Mouse (Mus musculus) forebrain, embryonic 11.5 days (tissue): ENCODE measurements around the gene Creb3l1. TPM values are rescaled to one million over a fixed set of nuclear protein-coding genes. Genes with fewer than 3 reads are reported as not detected.

Source experiments
- ATAC-seq: fragments of 200-750 bp; cut with Nextera tagmentation; replicated peaks from 2 replicates; pipeline ENCODE4 v1.8.0; 2017; ENCODE audit warnings: moderate TSS enrichment; ENCODE audit not compliant: low FRiP score
- DNase-seq: peaks from one replicate; pipeline ENCODE4 v3.0.0-alpha.2; 2017; ENCODE audit warnings: low spot score
- H3K27ac ChIP-seq: fragments of 300-500 bp; sonication (generic); 2 replicates; pipeline ENCODE4 v1.5.1; 2014; ENCODE audit warnings: low read depth, low read length
- H3K27me3 ChIP-seq: fragments of 300-500 bp; sonication (generic); 2 replicates; pipeline ENCODE4 v1.6.1; 2014; ENCODE audit warnings: mild to moderate bottlenecking, low read length, mixed read lengths; ENCODE audit not compliant: control insufficient read depth, insufficient read depth
- H3K36me3 ChIP-seq: fragments of 300-500 bp; sonication (generic); 2 replicates; pipeline ENCODE4 v1.6.1; 2014; ENCODE audit warnings: mild to moderate bottlenecking, low read length, moderate library complexity, mixed read lengths; ENCODE audit not compliant: control insufficient read depth, insufficient read depth
- H3K4me1 ChIP-seq: fragments of 300-500 bp; sonication (generic); replicated peaks from 2 replicates; pipeline ENCODE4 v1.6.1; 2014; ENCODE audit warnings: low read length, mixed read lengths; ENCODE audit not compliant: control insufficient read depth, insufficient read depth
- H3K4me2 ChIP-seq: fragments of 300-500 bp; sonication (generic); 2 replicates; pipeline ENCODE4 v1.6.1; 2014; ENCODE audit warnings: low read depth, mild to moderate bottlenecking, low read length, moderate library complexity, mixed read lengths; ENCODE audit not compliant: severe bottlenecking
- H3K4me3 ChIP-seq: fragments of 300-500 bp; sonication (generic); 2 replicates; pipeline ENCODE4 v1.5.1; 2014; ENCODE audit warnings: low read depth, low read length
- H3K9ac ChIP-seq: fragments of 300-500 bp; sonication (generic); 2 replicates; pipeline ENCODE4 v1.6.1; 2014; ENCODE audit warnings: low read length
- H3K9me3 ChIP-seq: fragments of 300-500 bp; sonication (generic); 2 replicates; pipeline ENCODE4 v1.6.1; 2016; ENCODE audit warnings: low read length, mixed read lengths; ENCODE audit not compliant: control insufficient read depth
- WGBS: fragments of 180-500 bp; shearing (Covaris S2); extraction: QIAGEN DNeasy Blood & Tissue Kit; methylation state at CpG from one replicate; pipeline ENCODE4 v1.1.7; 2014; 5-methylcytosine and 5-hydroxymethylcytosine counted together
- polyA plus RNA-seq: library from polyadenylated mRNA; unstranded; fragments of >200 nt; fragmentation: Nextera tagmentation; extraction: Ambion mirVana; gene quantifications from 2 replicates; pipeline ENCODE4 v1.2.1, GENCODE M21; 2014

Gene Creb3l1
- polyA plus RNA-seq, 1 experiment from 2014 or later = 1.7 TPM

GRCm38 (mm10) chr2:92027811-92028590, 3.7 kb upstream of the Creb3l1 start:
- peaks cover 5% of the 10 kb centered on the region for H3K4me1 ChIP-seq
- ATAC-seq = no peak
- no peak for DNase-seq
- H3K4me2 ChIP-seq = no peak overlapping the region
- no peak overlapping the region for H3K9ac ChIP-seq
- H3K4me3 ChIP-seq = no peak overlapping the region
- H3K36me3 ChIP-seq = no peaks in the 10 kb centered on the region
- no peak overlapping the region for H3K27ac ChIP-seq
- peaks cover 13% of the 10 kb centered on the region for H3K27me3 ChIP-seq
- H3K9me3 ChIP-seq = no peaks in the 10 kb centered on the region
- WGBS = 72% methylated on average over 11 of the region's 11 CpGs

- H3K27ac ChIP-seq = no peak overlapping the region
- H3K36me3 ChIP-seq = no peaks in the 10 kb centered on the region
- peaks cover 21% of the 10 kb centered on the region for H3K27me3 ChIP-seq
- no peak overlapping the region for H3K4me3 ChIP-seq
- H3K9me3 ChIP-seq = no peaks in the 10 kb centered on the region
- no peak overlapping the region for H3K9ac ChIP-seq
- H3K4me1 ChIP-seq = peaks cover 5% of the 10 kb centered on the region
- WGBS = 81% methylated on average over 6 of the region's 6 CpGs
- no peak for DNase-seq
- H3K4me2 ChIP-seq = no peak overlapping the region
- ATAC-seq = no peak
These were observed 1.7 kb upstream of the Creb3l1 start for GRCm38 (mm10) chr2:92025966-92026365.

- 88% methylated on average over 2 of the region's 2 CpGs for WGBS
- DNase-seq (no peak), ATAC-seq (no peak)
- Histone ChIP-seq H3K4me1 (peaks cover 5% of the 10 kb centered on the region), H3K27me3 (peaks cover 21% of the 10 kb centered on the region), H3K4me2 (no peak overlapping the region), H3K9ac (no peak overlapping the region), H3K36me3 (no peaks in the 10 kb centered on the region), H3K27ac (no peak overlapping the region), H3K4me3 (no peak overlapping the region), H3K9me3 (no peaks in the 10 kb centered on the region)
These were observed 900 bp upstream of the Creb3l1 start for GRCm38 (mm10) chr2:92025202-92025601.

GRCm38 (mm10) chr2:92023362-92024273, 684 bp downstream of the Creb3l1 start:
- Histone ChIP-seq H3K9me3 (no peaks in the 10 kb centered on the region), H3K4me1 (peaks cover 5% of the 10 kb centered on the region), H3K9ac (peak overlapping the region; percentile 52), H3K27me3 (peaks cover 21% of the 10 kb centered on the region), H3K27ac (no peak overlapping the region), H3K4me2 (peak overlapping the region; percentile 98), H3K4me3 (peak overlapping the region; percentile 52), H3K36me3 (no peaks in the 10 kb centered on the region)
- 4% methylated on average over 54 of the region's 56 CpGs for WGBS
- ATAC-seq = 0 out of 2 replicates have a peak, but pooled peaks have one; percentile 21
- peak; percentile 56 for DNase-seq

GRCm38 (mm10) chr2:92020676-92021265, 3.5 kb downstream of the Creb3l1 start:
- Histone ChIP-seq H3K36me3 (no peaks in the 10 kb centered on the region), H3K9ac (no peak overlapping the region), H3K4me1 (peaks cover 5% of the 10 kb centered on the region), H3K4me2 (no peak overlapping the region), H3K4me3 (no peak overlapping the region), H3K9me3 (no peaks in the 10 kb centered on the region), H3K27ac (no peak overlapping the region), H3K27me3 (peaks cover 21% of the 10 kb centered on the region)
- DNase-seq (no peak), ATAC-seq (no peak)
- WGBS = 66% methylated on average over 4 of the region's 4 CpGs

GRCm38 (mm10) chr2:92017440-92017839, 6.9 kb downstream of the Creb3l1 start:
- Histone ChIP-seq H3K4me3 (no peak overlapping the region), H3K27me3 (peaks cover 3% of the 10 kb centered on the region), H3K9ac (no peak overlapping the region), H3K4me2 (no peak overlapping the region), H3K9me3 (no peaks in the 10 kb centered on the region), H3K27ac (no peak overlapping the region), H3K4me1 (no peaks in the 10 kb centered on the region), H3K36me3 (no peaks in the 10 kb centered on the region)
- ATAC-seq = no peak
- 84% methylated on average over 1 of the region's 1 CpGs for WGBS
- no peak for DNase-seq

GRCm38 (mm10) chr2:92016981-92017380, 7.3 kb downstream of the Creb3l1 start:
- WGBS = 69% methylated on average over 3 of the region's 3 CpGs
- H3K9me3 ChIP-seq = no peaks in the 10 kb centered on the region
- no peak overlapping the region for H3K4me3 ChIP-seq
- no peak for DNase-seq
- ATAC-seq = no peak
- no peak overlapping the region for H3K9ac ChIP-seq
- no peaks in the 10 kb centered on the region; the same call in 1 of the 2 replicates for H3K27me3 ChIP-seq
- no peak overlapping the region for H3K4me2 ChIP-seq
- H3K27ac ChIP-seq = no peak overlapping the region
- no peaks in the 10 kb centered on the region for H3K36me3 ChIP-seq
- H3K4me1 ChIP-seq = no peaks in the 10 kb centered on the region

GRCm38 (mm10) chr2:92014891-92015290, 9.4 kb downstream of the Creb3l1 start:
- Histone ChIP-seq H3K4me1 (no peaks in the 10 kb centered on the region), H3K9me3 (no peaks in the 10 kb centered on the region), H3K27me3 (no peaks in the 10 kb centered on the region), H3K9ac (no peak overlapping the region), H3K36me3 (no peaks in the 10 kb centered on the region), H3K4me2 (no peak overlapping the region), H3K27ac (no peak overlapping the region), H3K4me3 (no peak overlapping the region)
- WGBS = 76% methylated on average over 5 of the region's 5 CpGs
- DNase-seq (no peak), ATAC-seq (no peak)
